Mouse (Mus musculus) layer of hippocampus, postnatal 36 days (tissue): ENCODE measurements around the gene Fcrl1. TPM values are rescaled to one million over a fixed set of nuclear protein-coding genes. Genes with fewer than 3 reads are reported as not detected.
"Not testable (repeated sequence)": the region's sequence is repeated elsewhere in the genome, so short reads cannot be mapped to it uniquely, and the experiment has no call there.

Experiments
- DNase-seq, 2 experiments: peaks; one replicate each; pipeline ENCODE4 v3.0.0; 2022
- total RNA-seq, 2 experiments: library from RNA; stranded (reverse); gene quantifications; 2 replicates each; pipeline ENCODE4 v1.2.3; 2021

The Fcrl1 gene
- total RNA-seq, result under 1 TPM in 1 of 2 experiments, not detected in 1; 0.38 TPM

- DNase-seq, result no peak
Observed at GRCm38 (mm10) chr3:87376195-87377165, at the start of gene Fcrl1. Gene Fcrl1 (plus strand): TSS chr3:87376387.

- no peak for DNase-seq
Observed at GRCm38 (mm10) chr3:87337899-87338298, 38.3 kb upstream of the Fcrl1 start.

- not testable (repeated sequence) for DNase-seq
Observed at GRCm38 (mm10) chr3:87350992-87351391, 25.2 kb upstream of the Fcrl1 start.

GRCm38 (mm10) chr3:87357581-87357980, 18.6 kb upstream of the Fcrl1 start, which contains the start of gene Cd5l:
Gene Cd5l (plus strand): TSS chr3:87357881.
- no peak for DNase-seq

- no peak for DNase-seq
Observed at GRCm38 (mm10) chr3:87359215-87359614, 17.0 kb upstream of the Fcrl1 start.

GRCm38 (mm10) chr3:87360466-87360865, 15.7 kb upstream of the Fcrl1 start:
- no peak for DNase-seq

- DNase-seq, result no peak
Observed at GRCm38 (mm10) chr3:87365691-87366090, 10.5 kb upstream of the Fcrl1 start.

GRCm38 (mm10) chr3:87367511-87367910, 8.7 kb upstream of the Fcrl1 start:
- no peak for DNase-seq

GRCm38 (mm10) chr3:87369181-87369580, 7.0 kb upstream of the Fcrl1 start:
- DNase-seq, result peak in 1 of 2 experiments; percentile 11

- DNase-seq, result no peak
Observed at GRCm38 (mm10) chr3:87377228-87377627, 1.0 kb downstream of the Fcrl1 start.

- DNase-seq, result no peak
Observed at GRCm38 (mm10) chr3:87377719-87378118, 1.5 kb downstream of the Fcrl1 start.

GRCm38 (mm10) chr3:87379641-87380315, 3.6 kb downstream of the Fcrl1 start:
- DNase-seq, result not testable (repeated sequence)

- DNase-seq, result no peak
Observed at GRCm38 (mm10) chr3:87381806-87382712, 5.9 kb downstream of the Fcrl1 start.

- no peak for DNase-seq
Observed at GRCm38 (mm10) chr3:87383308-87383707, 7.1 kb downstream of the Fcrl1 start.

GRCm38 (mm10) chr3:87385105-87385504, 8.9 kb downstream of the Fcrl1 start:
- DNase-seq, result no peak

GRCm38 (mm10) chr3:87390935-87391334, 14.7 kb downstream of the Fcrl1 start:
- no peak for DNase-seq

- DNase-seq, result no peak
Observed at GRCm38 (mm10) chr3:87398809-87399208, 22.6 kb downstream of the Fcrl1 start.

- no peak for DNase-seq
Observed at GRCm38 (mm10) chr3:87399906-87400305, 23.7 kb downstream of the Fcrl1 start.

- no peak for DNase-seq
Observed at GRCm38 (mm10) chr3:87401321-87401720, 25.1 kb downstream of the Fcrl1 start.

GRCm38 (mm10) chr3:87408171-87408570, 32.0 kb downstream of the Fcrl1 start:
- no peak for DNase-seq

- no peak for DNase-seq
Observed at GRCm38 (mm10) chr3:87409196-87409935, 33.2 kb downstream of the Fcrl1 start.

GRCm38 (mm10) chr3:87410605-87411004, 34.4 kb downstream of the Fcrl1 start:
- no peak for DNase-seq
